Mouse (Mus musculus): ENCODE measurements at regions not wholly inside any gene's neighbourhood (a gene's known extent, or its start where the extent isn't known, plus 50 kb on each side); places are given as distances from the start of the nearest gene placed in this dataset.

DNA sequence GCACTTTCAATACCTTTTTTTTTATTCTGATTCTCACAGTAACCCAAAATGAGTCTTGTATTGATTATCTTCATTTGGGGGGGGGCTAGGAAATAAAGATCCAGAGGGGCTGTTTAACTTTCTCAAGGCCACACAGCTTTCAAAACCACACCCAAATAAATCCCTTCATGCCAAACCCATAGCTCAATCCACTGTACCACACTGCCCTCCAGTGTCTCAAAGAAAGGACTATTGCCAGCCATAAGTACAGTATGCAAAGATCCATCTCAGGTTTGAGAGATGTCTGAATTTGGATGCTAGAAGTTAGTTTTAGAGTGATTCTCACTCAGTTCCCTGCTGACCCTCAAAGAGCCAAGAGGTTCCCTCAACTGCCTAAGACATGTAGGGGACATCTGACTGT lies 120.1 kb upstream of the Gm26657 start:
- no peak for DNase-seq (ENCODE audit: extremely low spot score)

DNA sequence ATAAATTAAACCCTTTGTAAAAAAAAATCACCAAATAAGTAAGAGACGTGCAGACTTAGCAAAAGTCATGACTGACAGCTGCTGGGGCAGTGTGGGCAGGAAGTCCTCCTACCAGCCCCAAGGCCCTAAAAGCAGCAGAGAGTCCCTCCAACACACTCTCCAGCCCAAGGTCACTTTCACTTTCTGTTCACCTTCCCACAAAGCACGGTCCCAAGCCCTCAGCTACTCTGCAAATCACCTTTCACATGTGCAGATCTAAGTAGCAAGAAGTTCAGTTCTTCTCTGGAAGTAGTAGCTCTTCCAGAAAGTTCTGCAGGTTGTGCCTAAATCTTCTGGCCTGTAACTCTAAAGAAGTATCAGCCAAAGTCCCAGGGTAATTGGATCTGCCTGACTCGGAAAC lies 120.8 kb upstream of the Gm26657 start:
- DNase-seq (ENCODE audit: extremely low spot score): no peak

DNA sequence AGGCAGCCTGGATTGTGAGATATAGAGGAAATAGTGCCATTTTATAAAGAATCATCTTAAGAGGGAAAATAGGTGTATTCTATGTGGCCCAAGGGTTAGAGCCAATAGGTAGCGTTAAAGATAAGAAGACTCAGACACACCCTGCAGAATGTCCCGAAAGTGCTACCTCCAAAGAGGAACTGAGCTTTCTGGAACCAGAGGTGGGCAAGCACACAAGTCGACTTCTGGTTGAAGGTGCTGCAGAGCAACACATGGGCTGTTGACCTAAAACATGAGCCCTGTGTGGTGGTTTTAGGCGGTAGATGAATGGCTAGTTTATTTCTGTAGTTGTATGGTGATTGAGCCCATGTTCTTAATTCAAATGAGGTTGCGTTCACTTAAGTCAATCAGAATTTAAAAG lies 121.4 kb upstream of the Gm26657 start:
- DNase-seq (ENCODE audit: extremely low spot score): no peak

GRCm38 (mm10) chr4:56617661-56618360 lies 122.1 kb upstream of the Gm26657 start:
- DNase-seq (ENCODE audit: extremely low spot score): no peak

DNA sequence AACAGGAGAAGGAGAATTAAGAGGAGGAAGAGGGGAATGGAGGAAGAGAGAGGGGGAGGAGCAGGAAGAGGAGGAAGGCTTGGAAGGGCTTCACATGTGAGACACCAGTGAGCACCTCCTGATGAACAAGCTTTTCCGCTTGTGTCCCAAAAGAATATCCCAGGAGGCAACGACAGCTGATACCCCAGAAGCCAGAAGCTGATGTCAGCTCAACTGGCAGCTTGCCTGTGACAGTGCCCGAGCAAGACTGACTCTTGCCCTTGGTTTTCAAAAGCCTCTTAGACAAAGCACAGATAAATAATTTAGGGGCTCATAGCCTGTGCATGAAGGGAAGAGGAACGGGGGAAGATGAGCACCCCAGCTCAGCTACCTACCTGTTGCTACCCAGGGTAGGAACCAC lies 127.5 kb upstream of the Gm26657 start:
- DNase-seq (ENCODE audit: extremely low spot score): no peak

DNA sequence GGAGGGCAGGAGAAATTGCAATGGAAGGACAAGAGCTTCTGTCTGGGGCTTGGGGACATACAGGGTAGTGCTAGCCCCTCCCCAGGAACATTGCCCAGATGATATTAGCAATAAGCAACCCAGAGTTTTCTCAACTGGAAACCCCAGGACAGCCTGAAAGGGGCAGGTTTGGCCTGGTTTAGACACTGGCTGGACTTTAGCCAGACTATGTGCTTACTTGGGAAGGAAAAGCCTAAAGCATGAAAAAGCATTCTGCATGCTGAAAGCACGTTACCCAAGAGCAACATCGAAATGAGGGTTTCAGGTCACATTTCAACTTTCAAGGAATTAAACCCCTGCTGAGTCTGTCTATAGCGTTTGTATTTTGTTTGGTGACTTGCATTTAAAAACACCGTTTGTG lies 128.1 kb upstream of the Gm26657 start:
- DNase-seq (ENCODE audit: extremely low spot score): no peak

DNA sequence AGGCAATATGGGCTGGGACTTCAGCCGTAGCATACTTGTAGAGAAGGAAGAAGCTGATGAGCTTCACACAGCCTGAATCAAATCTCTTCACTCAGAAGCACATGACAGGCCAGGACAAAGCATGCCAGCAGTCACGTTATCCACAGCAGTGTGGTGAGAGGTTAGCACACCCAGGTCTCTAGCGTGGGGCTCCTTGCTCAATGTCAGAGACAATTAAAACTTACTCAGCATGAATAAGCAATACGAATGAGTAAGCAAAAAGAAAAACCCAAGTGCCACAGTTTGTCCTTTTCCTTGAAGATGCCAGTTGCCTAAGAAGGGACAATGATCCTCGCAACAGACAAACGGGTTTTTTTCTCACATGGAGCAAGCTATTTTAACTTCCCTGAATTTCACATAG lies 129.6 kb upstream of the Gm26657 start:
- DNase-seq (ENCODE audit: extremely low spot score): no peak

DNA sequence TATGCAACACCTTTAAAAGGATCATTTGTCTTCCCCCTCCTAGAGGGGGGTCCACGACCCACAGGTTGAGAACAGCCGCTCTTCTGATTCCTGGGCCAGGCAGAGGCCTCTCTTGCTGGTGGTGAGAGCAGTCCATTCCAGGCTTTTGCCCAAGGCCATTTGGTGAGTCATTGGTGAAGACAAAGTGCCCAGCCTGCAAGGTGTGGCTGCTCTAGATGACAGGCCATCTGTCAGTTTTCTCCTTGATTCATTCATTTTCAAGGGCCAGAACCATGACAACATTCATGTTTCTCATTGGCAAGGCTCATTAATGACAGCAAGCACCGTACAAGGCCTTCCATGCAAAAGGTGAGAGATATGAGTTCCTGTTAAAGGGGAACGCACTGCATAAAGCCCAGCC lies 131.2 kb upstream of the Gm26657 start:
- no peak for DNase-seq (ENCODE audit: extremely low spot score)

DNA sequence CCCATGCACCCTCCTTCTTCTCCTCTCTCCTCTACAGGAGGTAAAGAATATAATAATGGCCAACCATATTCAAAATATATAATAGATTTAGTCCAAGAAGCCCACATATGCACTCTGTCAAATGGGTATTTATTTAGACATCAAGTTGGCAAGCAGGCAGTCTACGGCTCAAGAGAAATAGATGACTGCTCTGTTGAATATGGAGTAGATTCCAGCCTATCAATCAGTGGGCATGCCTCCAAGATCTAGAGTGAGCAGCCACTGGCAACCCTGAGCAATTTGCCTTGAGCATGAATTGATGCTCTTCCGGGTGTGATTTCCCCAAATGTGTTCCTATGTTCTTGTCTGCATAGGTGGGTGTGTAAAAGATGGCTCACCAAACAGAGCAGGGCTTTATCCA lies 141.5 kb upstream of the Gm26657 start:
- no peak for DNase-seq (ENCODE audit: extremely low spot score)

DNA sequence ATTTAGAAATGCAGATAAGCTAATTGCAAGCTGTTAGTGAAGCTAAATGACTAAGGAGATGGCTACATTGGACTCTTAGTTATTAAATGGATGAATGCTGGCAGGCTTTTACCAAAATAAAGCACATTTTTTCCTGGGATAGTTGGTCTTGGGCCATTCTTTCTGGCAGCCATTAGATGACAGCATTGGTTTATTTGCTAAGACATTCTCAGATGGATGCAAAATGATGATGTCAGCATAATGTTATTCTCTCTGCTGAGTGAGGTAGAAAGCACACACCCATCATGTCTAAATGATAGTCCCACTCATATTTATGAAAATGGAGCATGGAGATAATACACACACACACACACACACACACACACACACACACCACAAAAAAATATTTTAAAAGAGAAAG lies 141.9 kb upstream of the Gm26657 start:
- DNase-seq (ENCODE audit: extremely low spot score): no peak

- DNase-seq (ENCODE audit: extremely low spot score): no peak
Measured at GRCm38 (mm10) chr4:56582405-56582804, 157.5 kb upstream of the Gm26657 start.

GRCm38 (mm10) chr4:56576837-56577548 lies 162.9 kb upstream of the Gm26657 start:
- DNase-seq (ENCODE audit: extremely low spot score): no peak

DNA sequence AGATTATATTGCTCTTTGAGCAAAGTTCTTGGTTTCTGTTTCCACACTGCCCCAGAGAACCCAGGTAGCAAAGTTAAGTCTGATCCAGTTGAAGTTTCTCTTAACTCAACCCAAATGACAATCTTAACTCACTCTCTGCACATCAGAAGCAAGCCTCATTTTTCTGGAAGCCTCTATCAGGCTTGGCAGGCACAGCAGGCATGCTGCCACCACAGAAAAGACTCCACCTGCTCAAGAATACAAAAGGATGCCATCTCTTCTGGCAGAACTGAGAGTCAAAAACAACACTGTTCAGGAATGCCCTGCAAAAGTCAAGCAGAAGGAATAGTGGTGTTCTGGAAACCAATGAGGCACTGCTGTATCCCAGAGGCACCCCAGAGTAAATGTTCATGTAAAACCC lies 187.7 kb upstream of the Gm26657 start:
- no peak for DNase-seq (ENCODE audit: extremely low spot score)

GRCm38 (mm10) chr4:56533344-56533985 lies 206.4 kb upstream of the Gm26657 start:
- no peak for DNase-seq (ENCODE audit: extremely low spot score)

- no peak for DNase-seq (ENCODE audit: extremely low spot score)
Measured at GRCm38 (mm10) chr4:56532921-56533320, 206.9 kb upstream of the Gm26657 start.

- no peak for DNase-seq (ENCODE audit: extremely low spot score)
Measured at GRCm38 (mm10) chr4:56528571-56528970, 211.3 kb upstream of the Gm26657 start.

DNA sequence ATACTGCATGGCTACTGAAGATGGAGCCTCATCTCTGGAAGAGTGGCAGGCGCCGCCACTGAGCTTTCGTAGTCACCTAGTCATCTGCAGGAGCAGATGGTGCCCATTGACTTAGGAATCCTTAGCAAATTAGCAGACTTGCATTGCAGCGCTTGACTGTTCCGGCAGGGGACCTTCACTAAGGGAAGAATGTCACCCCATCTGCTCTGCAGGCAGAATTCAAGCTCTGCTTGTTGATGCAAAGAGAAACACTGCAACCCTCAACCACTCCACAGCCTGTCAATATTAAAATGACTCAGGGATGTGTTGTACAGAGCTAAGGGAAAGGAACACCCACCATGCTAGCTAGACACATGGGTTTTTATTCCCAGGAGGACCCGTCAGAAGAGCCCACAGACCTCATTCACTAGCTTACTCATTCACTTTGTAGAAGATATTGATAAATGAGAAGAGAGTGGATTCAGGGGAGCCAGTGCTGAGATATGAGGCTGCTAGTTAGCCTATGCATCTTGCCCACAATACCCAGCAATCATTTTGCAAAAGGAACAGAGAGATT lies 215.4 kb upstream of the Gm26657 start:
- no peak for DNase-seq (ENCODE audit: extremely low spot score)

GRCm38 (mm10) chr4:56507770-56508169 lies 232.1 kb upstream of the Gm26657 start:
- no peak for DNase-seq (ENCODE audit: extremely low spot score)

DNA sequence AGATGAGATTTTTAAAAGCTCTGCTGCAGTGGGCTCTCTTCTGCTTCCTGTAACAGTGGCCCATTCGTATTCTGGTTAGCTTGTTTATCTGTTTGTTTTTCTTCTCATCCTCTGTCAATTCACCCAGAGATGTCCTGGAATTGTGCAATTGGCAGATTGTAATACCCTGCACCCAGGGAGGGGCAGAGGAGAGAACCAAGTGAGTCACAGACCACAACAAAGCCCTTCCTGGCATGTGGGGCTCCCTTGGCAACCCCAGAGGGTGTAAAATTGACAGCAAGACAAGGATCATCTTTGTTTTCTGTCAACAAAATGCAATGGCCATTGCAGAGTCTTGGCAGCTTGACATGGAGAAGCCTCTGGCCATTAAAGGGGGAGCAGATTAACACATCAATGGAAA lies 233.1 kb upstream of the Gm26657 start:
- no peak for DNase-seq (ENCODE audit: extremely low spot score)

DNA sequence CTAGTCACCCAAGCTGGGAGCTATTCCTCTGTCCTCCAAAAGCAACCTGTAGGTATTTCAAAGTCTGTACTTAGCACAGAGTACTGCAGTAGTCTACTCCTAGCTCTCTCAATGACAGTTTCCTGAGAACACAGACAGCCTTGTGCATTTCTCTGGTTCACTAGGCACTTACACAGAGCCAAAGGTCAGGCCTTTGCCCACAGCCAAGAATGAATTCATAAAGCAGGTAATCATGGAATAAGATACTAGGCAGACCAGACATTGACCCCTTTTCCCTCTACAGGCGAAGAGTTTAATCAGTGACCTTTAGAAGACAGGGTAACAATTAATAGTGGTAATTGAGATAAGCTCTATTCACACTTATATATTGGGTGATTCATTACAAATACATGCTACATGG lies 233.8 kb upstream of the Gm26657 start:
- no peak for DNase-seq (ENCODE audit: extremely low spot score)

DNA sequence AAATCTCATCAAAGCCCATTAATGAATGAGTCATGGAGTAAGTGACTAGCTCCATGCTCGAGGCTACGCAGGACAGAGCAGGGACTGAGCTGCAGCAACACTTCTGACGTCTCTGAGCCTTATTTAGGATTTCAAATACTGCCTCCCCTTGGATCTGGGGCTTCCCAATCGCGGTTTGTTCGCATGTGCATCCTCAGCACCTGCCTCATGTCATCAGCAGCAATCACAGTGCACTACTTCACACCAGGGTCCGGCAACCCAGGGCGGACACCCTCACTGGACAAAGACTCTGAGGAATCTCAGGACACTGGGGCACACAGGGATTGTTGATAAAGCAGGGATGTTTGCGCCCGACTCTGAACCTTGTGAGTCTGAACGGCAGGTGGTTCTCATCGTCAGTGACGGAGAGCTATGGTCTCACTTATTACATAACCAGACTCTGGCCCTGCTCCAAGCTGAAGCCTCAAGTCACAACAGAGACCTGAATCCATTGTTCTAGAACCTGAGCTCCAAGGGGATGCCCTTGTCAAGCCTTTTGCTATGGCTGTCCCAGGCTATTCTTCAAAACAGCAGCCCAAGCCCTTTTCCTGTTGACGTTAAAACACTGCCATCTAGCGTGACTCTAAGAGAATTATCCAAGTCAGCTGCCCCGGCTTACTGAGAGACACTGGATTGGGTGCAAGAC lies 247.2 kb upstream of the Gm26657 start:
- peak; percentile 62 for DNase-seq (ENCODE audit: extremely low spot score)

- DNase-seq (ENCODE audit: extremely low spot score): no peak
Measured at GRCm38 (mm10) chr4:56489361-56489760, 250.5 kb upstream of the Gm26657 start.
